Comparison of ENCODE assay signal across 32 mouse cellular contexts in the genomic region with DNA sequence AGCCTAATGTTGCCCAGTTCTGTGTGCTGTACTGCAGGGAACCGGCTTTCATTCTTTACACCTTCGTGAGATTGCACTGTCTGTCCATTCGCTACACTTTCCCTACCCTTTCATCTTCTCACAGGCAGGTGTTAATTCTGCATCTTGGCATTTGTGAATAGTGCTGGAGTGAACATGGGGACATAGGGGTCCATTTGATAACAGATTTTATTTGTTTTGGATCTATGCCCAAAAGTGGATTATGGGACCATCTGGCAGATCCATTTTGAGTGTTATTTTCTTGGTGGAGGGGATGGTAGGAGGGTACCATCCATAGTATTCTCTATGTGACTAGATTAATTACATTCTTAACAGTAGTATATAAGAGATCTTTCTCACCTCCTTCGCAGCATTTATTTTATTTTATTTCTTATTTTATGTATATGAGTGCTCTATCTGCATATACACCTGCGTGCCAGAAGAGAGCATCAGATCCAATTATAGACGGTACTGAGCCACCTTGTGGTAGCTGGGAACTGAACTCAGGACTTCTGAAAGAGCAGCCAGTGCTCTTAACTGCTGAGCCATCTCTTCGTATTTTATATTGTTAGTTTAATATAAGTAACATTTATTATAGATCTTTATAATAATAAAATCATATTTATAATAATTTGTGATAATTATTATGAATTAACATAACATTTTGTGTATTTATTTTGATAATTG. TPM values are rescaled to one million over a fixed set of nuclear protein-coding genes. Genes with fewer than 3 reads are reported as not detected.
DNase-seq lines count a peak whose midpoint lies in the region; ATAC-seq and TF ChIP-seq lines count a peak whose summit lies in the region.
"Had no signal": no experiment of that assay in that cellular context is flagged by ENCODE, and none has a peak within 500 bp of the region (broad histone marks: within the 10 kb centered on the region; RNA-seq: fewer than 3 reads in every experiment).

No protein-coding gene starts in this region.

- no peak overlapping the region for H3K4me3 ChIP-seq in hindbrain, postnatal 0 days (ENCODE audit: low read length)
- H3K4me3 ChIP-seq in hindbrain, embryonic 11.5 days (ENCODE audit: low read depth, low read length): no peak overlapping the region
- no peak overlapping the region for H3K4me3 ChIP-seq in neural tube, embryonic 14.5 days (ENCODE audit: low read depth, low read length)
- no peak overlapping the region for H3K4me3 ChIP-seq in forebrain, embryonic 16.5 days (replicated peaks; ENCODE audit: low read length)
- H3K4me3 ChIP-seq: erythroblast, embryonic 14.5 days; intestine, embryonic 15.5 days; limb, embryonic 10.5 days; limb, embryonic 15.5 days; liver, embryonic 13.5 days; megakaryocyte, embryonic 14.5 days; neural tube, embryonic 12.5 days had no signal

- no peaks in the 10 kb centered on the region for H3K9me3 ChIP-seq in hindbrain, postnatal 0 days (ENCODE audit: low read length)
- no peaks in the 10 kb centered on the region for H3K9me3 ChIP-seq in hindbrain, embryonic 11.5 days (ENCODE audit: control insufficient read depth, low read length)
- H3K9me3 ChIP-seq in neural tube, embryonic 14.5 days (ENCODE audit: control insufficient read depth, low read length): no peaks in the 10 kb centered on the region
- no peaks in the 10 kb centered on the region for H3K9me3 ChIP-seq in forebrain, embryonic 16.5 days (ENCODE audit: control insufficient read depth, low read length)
- H3K9me3 ChIP-seq: intestine, embryonic 15.5 days; limb, embryonic 10.5 days; limb, embryonic 15.5 days; liver, embryonic 13.5 days; megakaryocyte, embryonic 14.5 days; neural tube, embryonic 12.5 days had no signal

- no peaks in the 10 kb centered on the region for H3K27me3 ChIP-seq in hindbrain, postnatal 0 days (ENCODE audit: insufficient read depth, low read length)
- no peaks in the 10 kb centered on the region for H3K27me3 ChIP-seq in hindbrain, embryonic 11.5 days (ENCODE audit: control insufficient read depth, insufficient read depth, low read length)
- no peaks in the 10 kb centered on the region for H3K27me3 ChIP-seq in neural tube, embryonic 14.5 days (ENCODE audit: control insufficient read depth, insufficient read depth, low read length)
- H3K27me3 ChIP-seq in forebrain, embryonic 16.5 days (replicated peaks; ENCODE audit: control insufficient read depth, insufficient read depth, low read length): no peaks in the 10 kb centered on the region
- H3K27me3 ChIP-seq: intestine, embryonic 15.5 days; limb, embryonic 15.5 days; liver, embryonic 13.5 days; megakaryocyte, embryonic 14.5 days; neural tube, embryonic 12.5 days had no signal

- H3K4me1 ChIP-seq in hindbrain, postnatal 0 days (ENCODE audit: insufficient read depth, low read length): no peaks in the 10 kb centered on the region
- no peaks in the 10 kb centered on the region for H3K4me1 ChIP-seq in hindbrain, embryonic 11.5 days (replicated peaks; ENCODE audit: control insufficient read depth, insufficient read depth, low read length)
- H3K4me1 ChIP-seq in neural tube, embryonic 14.5 days (ENCODE audit: control insufficient read depth, insufficient read depth, low read length): no peaks in the 10 kb centered on the region
- peaks cover 2% of the 10 kb centered on the region; the same call in 1 of the 2 replicates for H3K4me1 ChIP-seq in forebrain, embryonic 16.5 days (replicated peaks; ENCODE audit: control insufficient read depth, insufficient read depth, low read length)
- H3K4me1 ChIP-seq: intestine, embryonic 15.5 days; limb, embryonic 10.5 days; limb, embryonic 15.5 days; liver, embryonic 13.5 days; neural tube, embryonic 12.5 days had no signal

- WGBS in hindbrain, postnatal 0 days: 84% methylated on average over 7 of the region's 7 CpGs
- WGBS in hindbrain, embryonic 11.5 days: 91% methylated on average over 7 of the region's 7 CpGs
- 91% methylated on average over 7 of the region's 7 CpGs for WGBS in neural tube, embryonic 14.5 days
- 73% methylated on average over 7 of the region's 7 CpGs for WGBS in forebrain, embryonic 16.5 days

- no peaks in the 10 kb centered on the region for H3K36me3 ChIP-seq in hindbrain, postnatal 0 days (ENCODE audit: insufficient read depth, low read length)
- no peaks in the 10 kb centered on the region for H3K36me3 ChIP-seq in hindbrain, embryonic 11.5 days (ENCODE audit: control insufficient read depth, insufficient read depth, low read length)
- H3K36me3 ChIP-seq in neural tube, embryonic 14.5 days (ENCODE audit: control insufficient read depth, insufficient read depth, low read length): no peaks in the 10 kb centered on the region
- no peaks in the 10 kb centered on the region for H3K36me3 ChIP-seq in forebrain, embryonic 16.5 days (ENCODE audit: control insufficient read depth, insufficient read depth)
- H3K36me3 ChIP-seq: intestine, embryonic 15.5 days; limb, embryonic 10.5 days; limb, embryonic 15.5 days; liver, embryonic 13.5 days; neural tube, embryonic 12.5 days had no signal

- no peak overlapping the region for H3K27ac ChIP-seq in hindbrain, postnatal 0 days
- no peak overlapping the region for H3K27ac ChIP-seq in hindbrain, embryonic 11.5 days (ENCODE audit: low read depth, low read length)
- H3K27ac ChIP-seq in neural tube, embryonic 14.5 days (ENCODE audit: low read depth, low read length): no peak overlapping the region
- no peak overlapping the region for H3K27ac ChIP-seq in forebrain, embryonic 16.5 days (ENCODE audit: low read length)
- H3K27ac ChIP-seq: hindbrain, embryonic 14.5 days; intestine, embryonic 15.5 days; kidney, postnatal 0 days; limb, embryonic 10.5 days; limb, embryonic 15.5 days; liver, embryonic 13.5 days; neural tube, embryonic 12.5 days had no signal

- peak; percentile 20; the same call in 1 of the 2 replicates for TF ChIP-seq CTCF in hindbrain, postnatal 0 days (IDR thresholded peaks at IDR 0.05; ENCODE audit: low read depth)

- peak; percentile 6 for DNase-seq in hindbrain, postnatal 0 days (ENCODE audit: low spot score)
- DNase-seq in hindbrain, embryonic 11.5 days (ENCODE audit: low spot score): no peak
- no peak for DNase-seq in neural tube, embryonic 10.5 days (ENCODE audit: extremely low spot score, low spot score)
- peak; percentile 31 for DNase-seq in induced T-regulatory cell, adult 2 months (ENCODE audit: low read depth)
- DNase-seq in heart, adult 9 months (ENCODE audit: low spot score in 2 of 2): no peak
- DNase-seq: adrenal gland, postnatal 25 days; B cell, adult 2 months; cerebellum, adult 2 months; gastrocnemius, postnatal 25 days; heart, adult 11 months; heart, postnatal 36 days; kidney, adult 2 months; kidney, postnatal 4 days; layer of hippocampus, adult 9-11 months; liver, embryonic 13.5 days; lung, adult 18-20 months; lung, postnatal 4 days; midbrain, embryonic 14.5 days; retina, postnatal 1 day; right cerebral cortex, postnatal 14 days had no signal

- 0 out of 2 replicates have a peak, but pooled peaks have one; percentile 43 for ATAC-seq in hindbrain, postnatal 0 days
- ATAC-seq in hindbrain, embryonic 11.5 days (ENCODE audit: low FRiP score): no peak
- ATAC-seq in neural tube, embryonic 14.5 days (ENCODE audit: low read depth): peak; percentile 49; the same call in 1 of the 2 replicates
- ATAC-seq in forebrain, embryonic 16.5 days: peak; percentile 70
- ATAC-seq: intestine, embryonic 15.5 days; lung, postnatal 0 days had no signal

- no peak overlapping the region for H3K4me2 ChIP-seq in hindbrain, postnatal 0 days (ENCODE audit: low read depth, low read length)
- no peak overlapping the region for H3K4me2 ChIP-seq in hindbrain, embryonic 11.5 days (replicated peaks; ENCODE audit: low read depth, low read length)
- H3K4me2 ChIP-seq in neural tube, embryonic 14.5 days (ENCODE audit: low read depth, low read length): no peak overlapping the region
- no peak overlapping the region for H3K4me2 ChIP-seq in forebrain, embryonic 16.5 days (ENCODE audit: low read length)
- H3K4me2 ChIP-seq: heart, embryonic 11.5 days; hindbrain, embryonic 14.5 days; intestine, embryonic 15.5 days; limb, embryonic 15.5 days; liver, embryonic 13.5 days; neural tube, embryonic 12.5 days had no signal

- no peak overlapping the region for H3K9ac ChIP-seq in hindbrain, postnatal 0 days (replicated peaks; ENCODE audit: low read length)
- H3K9ac ChIP-seq in hindbrain, embryonic 11.5 days (ENCODE audit: low read depth, low read length): no peak overlapping the region
- no peak overlapping the region for H3K9ac ChIP-seq in neural tube, embryonic 14.5 days (replicated peaks; ENCODE audit: low read depth, low read length)
- H3K9ac ChIP-seq in forebrain, embryonic 16.5 days (replicated peaks; ENCODE audit: low read depth, low read length): no peak overlapping the region
- H3K9ac ChIP-seq: hindbrain, embryonic 14.5 days; intestine, embryonic 15.5 days; limb, embryonic 15.5 days; liver, embryonic 13.5 days; neural tube, embryonic 12.5 days had no signal

RNA-seq across cellular contexts. Expression of a gene that starts 42.9 kb away (rescaled TPM):
- total RNA-seq in hindbrain, postnatal 0 days (2014; rRNA removed): 3.6 and 5.9 TPM in 2 replicates
- polyA plus RNA-seq in hindbrain, postnatal 0 days (2015; fragmentation: Nextera tagmentation; extraction: Ambion mirVana): 0.75 and 1.1 TPM in 2 replicates
- 2.1 and 2.4 TPM in 2 replicates for polyA plus RNA-seq in hindbrain, embryonic 11.5 days (2014; fragmentation: Nextera tagmentation; extraction: Ambion mirVana)
- 0.95 and 1.6 TPM in 2 replicates for polyA plus RNA-seq in neural tube, embryonic 14.5 days (2014; fragmentation: Nextera tagmentation; extraction: Ambion mirVana)
- polyA plus RNA-seq in forebrain, embryonic 16.5 days (2015; fragmentation: Nextera tagmentation; extraction: Ambion mirVana): 1.3 and 1.4 TPM in 2 replicates
- polyA plus RNA-seq: erythroblast, embryonic 14.5 days had no signal

Comparison
In these comparisons a context has a peak if more than half of its experiments do, and no peak if none do; other contexts are left out.
1. DNase-seq: peak in hindbrain, postnatal 0 days (single experiment) and induced T-regulatory cell, adult 2 months (single experiment); none in hindbrain, embryonic 11.5 days (single experiment), neural tube, embryonic 10.5 days (single experiment) and heart, adult 9 months (0 of 2).